Mouse (Mus musculus): ENCODE data around the gene Hmx2.

Hmx2 gene

GRCm38 (mm10) chr7:131554341-131555180, 6.0 kb downstream of the Hmx2 start:
- in situ Hi-C loops (cut with MboI; ENCODE audit: low pct_unique_long_range_greater_than_20kb in 1 of 2, low sequenced_read_pairs in 2 of 2, unreplicated experiment in 1 of 2), result loop anchor here in 1 of 2 experiments (10.0 kb wide), 1 partner anchor 1050 kb away; no protein-coding TSS in a partner anchor

GRCm38 (mm10) chr7:131555301-131556081, 6.9 kb downstream of the Hmx2 start:
- in situ Hi-C loops (cut with MboI; ENCODE audit: low pct_unique_long_range_greater_than_20kb in 1 of 2, low sequenced_read_pairs in 2 of 2, unreplicated experiment in 1 of 2), result loop anchor here in 1 of 2 experiments (10.0 kb wide), 1 partner anchor 1049 kb away; no protein-coding TSS in a partner anchor

DNA sequence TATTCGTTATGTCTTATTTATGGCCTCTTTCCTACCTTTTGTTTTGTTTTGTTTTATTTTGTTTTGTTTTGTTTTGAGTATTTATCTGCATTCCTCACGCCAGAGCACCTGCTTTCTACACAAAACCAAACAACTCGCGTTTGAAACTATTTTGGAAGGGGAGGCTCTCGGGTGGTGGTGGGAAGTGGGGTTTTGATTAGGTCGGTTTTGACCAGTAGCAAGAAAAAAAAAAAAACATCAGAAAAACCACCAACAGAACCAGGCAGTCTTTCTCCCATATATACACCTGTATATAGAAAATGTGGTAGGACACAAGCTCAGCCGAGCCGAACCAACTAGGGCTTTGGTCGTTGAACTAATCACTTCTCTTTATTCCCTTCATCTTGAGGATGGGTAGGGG, 7.5 kb downstream of the Hmx2 start:
- in situ Hi-C loops (cut with MboI; ENCODE audit: low pct_unique_long_range_greater_than_20kb in 1 of 2, low sequenced_read_pairs in 2 of 2, unreplicated experiment in 1 of 2), result loop anchor here in 1 of 2 experiments (10.0 kb wide), 1 partner anchor 1049 kb away; no protein-coding TSS in a partner anchor

DNA sequence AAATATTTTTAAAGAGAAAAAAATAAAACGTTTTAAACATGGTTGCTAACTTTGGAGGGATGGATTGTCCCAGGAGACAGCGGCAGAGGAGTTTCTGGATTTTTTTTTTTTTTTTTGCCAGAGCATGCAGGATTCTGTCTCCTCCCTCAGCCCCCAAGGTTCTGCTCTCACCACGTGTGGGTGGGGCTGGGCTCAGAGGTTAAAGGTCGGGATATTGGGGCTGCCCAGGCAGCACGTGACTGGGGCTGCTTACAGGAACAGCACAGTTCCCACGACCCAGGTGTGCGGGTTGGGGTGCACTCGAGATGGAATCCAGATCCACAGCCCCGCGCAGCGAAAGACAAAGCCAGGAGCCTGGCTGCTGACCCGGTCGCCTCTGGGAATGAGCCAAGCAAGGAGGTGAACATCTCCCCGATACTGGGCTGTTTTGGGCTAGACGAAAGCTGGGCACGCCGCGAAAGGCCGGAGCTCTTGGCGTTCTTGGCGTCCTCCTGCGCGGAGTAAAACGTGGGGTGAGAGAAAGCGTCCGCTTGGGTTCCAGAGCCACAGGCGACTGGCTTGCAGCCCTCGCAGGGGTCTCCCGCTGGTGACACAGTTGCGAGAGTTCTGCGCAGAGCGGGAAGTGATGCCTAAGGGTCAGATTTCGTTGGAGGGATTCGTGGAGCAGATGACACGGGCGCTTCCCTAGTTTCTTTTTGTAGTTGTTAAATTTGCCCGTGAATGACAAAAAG, 8.1 kb downstream of the Hmx2 start:
- in situ Hi-C loops (cut with MboI; ENCODE audit: low pct_unique_long_range_greater_than_20kb in 1 of 2, low sequenced_read_pairs in 2 of 2, unreplicated experiment in 1 of 2), result loop anchor here in 1 of 2 experiments (10.0 kb wide), 1 partner anchor 1048 kb away; no protein-coding TSS in a partner anchor

GRCm38 (mm10) chr7:131557751-131558150, 9.2 kb downstream of the Hmx2 start:
- in situ Hi-C loops (cut with MboI; ENCODE audit: low pct_unique_long_range_greater_than_20kb in 1 of 2, low sequenced_read_pairs in 2 of 2, unreplicated experiment in 1 of 2), result loop anchor here in 1 of 2 experiments (10.0 kb wide), 1 partner anchor 1047 kb away; no protein-coding TSS in a partner anchor

DNA sequence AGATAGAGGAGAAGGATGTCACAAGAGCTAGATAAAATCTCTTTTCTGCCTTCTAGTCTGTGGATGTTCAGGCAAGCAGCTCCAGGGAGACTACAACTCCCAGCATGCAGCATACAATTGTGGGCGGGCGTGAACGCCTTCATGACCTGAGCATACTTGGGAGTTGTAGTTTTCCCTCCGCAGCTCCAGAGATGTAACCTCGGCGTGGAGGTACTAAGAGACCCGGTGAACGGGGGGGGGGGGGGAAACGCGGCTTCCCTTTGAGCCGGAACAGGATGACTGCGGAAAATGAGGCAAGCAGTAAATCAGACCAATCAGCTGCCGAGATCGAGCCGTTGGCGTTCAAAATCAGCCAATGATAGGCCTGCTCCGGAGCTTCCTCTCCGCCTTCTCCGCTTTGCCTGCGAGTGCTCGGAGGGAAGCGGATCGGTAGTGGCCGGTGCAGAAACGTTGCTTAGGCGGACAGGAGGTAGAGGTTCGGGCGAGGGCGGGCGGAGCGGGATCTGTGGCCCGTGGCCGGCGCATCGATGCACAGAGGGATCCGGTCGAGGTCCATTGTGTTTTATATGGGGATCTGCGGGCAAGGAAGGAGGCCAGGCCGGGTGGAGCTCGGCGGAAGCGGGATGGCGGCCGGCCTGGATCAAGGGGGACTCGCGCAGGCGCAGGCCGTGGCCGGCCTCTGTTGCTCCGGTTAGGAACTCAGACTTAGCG, 11.6 kb downstream of the Hmx2 start, which contains the start of gene Bub3:
Bub3 (plus strand) TSS at position 237 of the 711 bp plus-strand sequence.
- in situ Hi-C loops (cut with MboI; ENCODE audit: low pct_unique_long_range_greater_than_20kb in 1 of 2, low sequenced_read_pairs in 2 of 2, unreplicated experiment in 1 of 2), result loop anchor here in 1 of 2 experiments (10.0 kb wide), 1 partner anchor 1045 kb away; no protein-coding TSS in a partner anchor

DNA sequence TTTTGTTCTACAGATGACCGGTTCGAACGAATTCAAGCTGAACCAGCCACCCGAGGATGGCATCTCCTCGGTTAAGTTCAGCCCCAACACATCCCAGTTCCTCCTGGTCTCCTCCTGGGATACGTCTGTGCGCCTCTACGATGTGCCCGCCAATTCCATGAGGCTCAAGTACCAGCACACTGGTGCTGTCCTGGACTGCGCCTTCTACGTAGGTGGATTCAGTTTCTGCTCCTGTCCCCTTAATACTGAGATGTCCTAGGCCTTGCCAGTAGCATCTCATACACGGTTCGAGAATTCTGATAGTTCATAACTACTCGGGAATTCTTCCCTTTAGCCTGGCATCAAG, 12.1 kb downstream of the Hmx2 start:
- in situ Hi-C loops (cut with MboI; ENCODE audit: low pct_unique_long_range_greater_than_20kb in 1 of 2, low sequenced_read_pairs in 2 of 2, unreplicated experiment in 1 of 2), result no loop called here

GRCm38 (mm10) chr7:131575246-131575645, 26.7 kb downstream of the Hmx2 start:
- in situ Hi-C loops (cut with MboI; ENCODE audit: low pct_unique_long_range_greater_than_20kb in 1 of 2, low sequenced_read_pairs in 2 of 2, unreplicated experiment in 1 of 2), result no loop called here

- in situ Hi-C loops (cut with MboI; ENCODE audit: low pct_unique_long_range_greater_than_20kb in 1 of 2, low sequenced_read_pairs in 2 of 2, unreplicated experiment in 1 of 2), result no loop called here
Measured at GRCm38 (mm10) chr7:131582178-131582577, 33.6 kb downstream of the Hmx2 start.

GRCm38 (mm10) chr7:131585551-131585950, 37.0 kb downstream of the Hmx2 start:
- in situ Hi-C loops (cut with MboI; ENCODE audit: low pct_unique_long_range_greater_than_20kb in 1 of 2, low sequenced_read_pairs in 2 of 2, unreplicated experiment in 1 of 2), result no loop called here

GRCm38 (mm10) chr7:131597779-131598482, 49.4 kb downstream of the Hmx2 start:
- in situ Hi-C loops (cut with MboI; ENCODE audit: low pct_unique_long_range_greater_than_20kb in 1 of 2, low sequenced_read_pairs in 2 of 2, unreplicated experiment in 1 of 2), result no loop called here

- in situ Hi-C loops (cut with MboI; ENCODE audit: low pct_unique_long_range_greater_than_20kb in 1 of 2, low sequenced_read_pairs in 2 of 2, unreplicated experiment in 1 of 2), result no loop called here
Measured at GRCm38 (mm10) chr7:131598483-131598824, 49.9 kb downstream of the Hmx2 start.

GRCm38 (mm10) chr7:131602106-131602505, 53.5 kb downstream of the Hmx2 start:
- in situ Hi-C loops (cut with MboI; ENCODE audit: low pct_unique_long_range_greater_than_20kb in 1 of 2, low sequenced_read_pairs in 2 of 2, unreplicated experiment in 1 of 2), result no loop called here

- in situ Hi-C loops (cut with MboI; ENCODE audit: low pct_unique_long_range_greater_than_20kb in 1 of 2, low sequenced_read_pairs in 2 of 2, unreplicated experiment in 1 of 2), result no loop called here
Measured at GRCm38 (mm10) chr7:131603186-131603585, 54.6 kb downstream of the Hmx2 start.

GRCm38 (mm10) chr7:131604946-131605345, 56.4 kb downstream of the Hmx2 start:
- in situ Hi-C loops (cut with MboI; ENCODE audit: low pct_unique_long_range_greater_than_20kb in 1 of 2, low sequenced_read_pairs in 2 of 2, unreplicated experiment in 1 of 2), result no loop called here

GRCm38 (mm10) chr7:131605481-131605880, 56.9 kb downstream of the Hmx2 start:
- in situ Hi-C loops (cut with MboI; ENCODE audit: low pct_unique_long_range_greater_than_20kb in 1 of 2, low sequenced_read_pairs in 2 of 2, unreplicated experiment in 1 of 2), result no loop called here

All from mouse embryonic stem cell (cell line).